Mouse (Mus musculus) heart, postnatal 0 days (tissue): ENCODE results near the gene Psmb10. TPM values are rescaled to one million over a fixed set of nuclear protein-coding genes. Genes with fewer than 3 reads are reported as not detected.
A peak's percentile ranks its signal among the peaks of the same experiment; 100 is the strongest.

Experiments used
- ATAC-seq: fragments of 200-750 bp; cut with Nextera tagmentation; 2 replicates; pipeline ENCODE4 v1.8.0; 2017; ENCODE audit warnings: low read depth, moderate number of reproducible peaks, moderate library complexity; ENCODE audit not compliant: insufficient read depth
- DNase-seq: peaks from one replicate; pipeline ENCODE4 v3.0.0-alpha.2; 2016; ENCODE audit warnings: low spot score
- H3K27ac ChIP-seq: fragments of 300-500 bp; sonication (generic); 2 replicates; pipeline ENCODE4 v1.5.1; 2014; ENCODE audit warnings: low read depth, mild to moderate bottlenecking
- H3K27me3 ChIP-seq: fragments of 300-500 bp; sonication (generic); 2 replicates; pipeline ENCODE4 v1.6.1; 2014; ENCODE audit warnings: low read length, mixed read lengths; ENCODE audit not compliant: control insufficient read depth, insufficient read depth
- H3K36me3 ChIP-seq: fragments of 300-500 bp; sonication (generic); replicated peaks from 2 replicates; pipeline ENCODE4 v1.6.1; 2014; ENCODE audit warnings: low read length, mixed read lengths; ENCODE audit not compliant: control insufficient read depth, insufficient read depth
- H3K4me1 ChIP-seq: fragments of 300-500 bp; sonication (generic); 2 replicates; pipeline ENCODE4 v1.6.1; 2014; ENCODE audit warnings: antibody characterized with exemption; ENCODE audit not compliant: control insufficient read depth, insufficient read depth
- H3K4me2 ChIP-seq: fragments of 300-500 bp; sonication (generic); 2 replicates; pipeline ENCODE4 v1.6.1; 2014; ENCODE audit warnings: low read depth, mild to moderate bottlenecking, low read length, moderate library complexity
- H3K4me3 ChIP-seq: fragments of 300-500 bp; sonication (generic); 2 replicates; pipeline ENCODE4 v1.5.1; 2014; ENCODE audit warnings: low read depth, low read length
- H3K9ac ChIP-seq: fragments of 300-500 bp; sonication (generic); replicated peaks from 2 replicates; pipeline ENCODE4 v1.6.1; 2014; ENCODE audit warnings: low read depth, low read length, mixed read lengths
- H3K9me3 ChIP-seq: fragments of 300-500 bp; sonication (generic); replicated peaks from 2 replicates; pipeline ENCODE4 v1.6.1; 2016; ENCODE audit warnings: low read length; ENCODE audit not compliant: control insufficient read depth
- CTCF ChIP-seq: IDR thresholded peaks from 2 replicates; pipeline ENCODE4 v1.5.1; 2016; ENCODE audit warnings: antibody characterized with exemption, control low read depth, low read depth
- EP300 ChIP-seq: IDR thresholded peaks from 2 replicates; pipeline ENCODE4 v1.6.1; 2016; ENCODE audit warnings: antibody characterized with exemption, low read depth
- WGBS: fragments of 180-500 bp; shearing (Covaris S2); extraction: QIAGEN DNeasy Blood & Tissue Kit; methylation state at CpG from one replicate; pipeline ENCODE4 v1.1.7; 2014; 5-methylcytosine and 5-hydroxymethylcytosine counted together
- polyA plus RNA-seq: library from polyadenylated mRNA; unstranded; fragments of >200 nt; fragmentation: Nextera tagmentation; extraction: Ambion mirVana; gene quantifications from 2 replicates; pipeline ENCODE4 v1.2.1, GENCODE M21; 2015
- total RNA-seq: library from RNA; depleted of rRNA; stranded (reverse); fragments of >200 nt; gene quantifications from 2 replicates; pipeline ENCODE4 v1.2.3, GENCODE M21; 2014; ENCODE audit warnings: low replicate concordance

The Psmb10 gene
- total and polyA plus RNA-seq, 2 experiments from 2014 or later: 87.4 to 95.3 TPM

GRCm38 (mm10) chr8:105969367-105969766 lies 31.1 kb upstream of the Psmb10 start:
- H3K4me1 ChIP-seq: peaks cover 19% of the 10 kb centered on the region
- 69% methylated on average over 1 of the region's 1 CpGs for WGBS
- no peak overlapping the region for H3K4me3 ChIP-seq
- no peak overlapping the region for H3K27ac ChIP-seq
- TF ChIP-seq CTCF: no peak
- no peak for TF ChIP-seq EP300
- no peak for DNase-seq
- no peak for ATAC-seq
- H3K9ac ChIP-seq: no peak overlapping the region
- H3K4me2 ChIP-seq: no peak overlapping the region
- no peaks in the 10 kb centered on the region for H3K36me3 ChIP-seq
- H3K9me3 ChIP-seq: no peaks in the 10 kb centered on the region
- H3K27me3 ChIP-seq: no peaks in the 10 kb centered on the region

GRCm38 (mm10) chr8:105966692-105967311 lies 28.6 kb upstream of the Psmb10 start:
- WGBS: 14% methylated on average over 19 of the region's 19 CpGs

GRCm38 (mm10) chr8:105965905-105966341 lies 27.7 kb upstream of the Psmb10 start, which contains the start of gene Slc12a4:
Gene Slc12a4 (minus strand): TSS chr8:105966097.
- H3K9ac ChIP-seq: peak within 1 kb of the TSS; percentile 77
- peak; percentile 91 for ATAC-seq
- 0 out of 2 replicates have a peak, but pooled peaks have one; percentile 44 for TF ChIP-seq EP300
- TF ChIP-seq CTCF: no peak
- H3K4me1 ChIP-seq: peaks cover 33% of the 10 kb centered on the region
- H3K9me3 ChIP-seq: no peaks in the 10 kb centered on the region
- peak within 1 kb of the TSS; percentile 78 for H3K4me2 ChIP-seq
- H3K36me3 ChIP-seq: no peaks in the 10 kb centered on the region
- WGBS: under 1% methylated on average over 32 of the region's 47 CpGs
- H3K4me3 ChIP-seq: peak within 1 kb of the TSS; percentile 87
- no peaks in the 10 kb centered on the region for H3K27me3 ChIP-seq
- DNase-seq: peak; percentile 88
- H3K27ac ChIP-seq: peak within 1 kb of the TSS; percentile 95

More at GRCm38 (mm10) chr8:105966692-105967311, 28.6 kb upstream of the Psmb10 start:
- Histone ChIP-seq H3K27ac (peak overlapping the region; percentile 95), H3K4me3 (peak overlapping the region; percentile 87), H3K9me3 (no peaks in the 10 kb centered on the region), H3K9ac (no peak overlapping the region), H3K4me2 (peak overlapping the region; percentile 78), H3K36me3 (no peaks in the 10 kb centered on the region), H3K4me1 (peaks cover 27% of the 10 kb centered on the region), H3K27me3 (no peaks in the 10 kb centered on the region)
- TF ChIP-seq CTCF (no peak), EP300 (no peak)
- ATAC-seq (no peak; the same call in 1 of the 2 replicates), DNase-seq (peak; percentile 46)

GRCm38 (mm10) chr8:105965266-105965904 lies 27.1 kb upstream of the Psmb10 start:
- Histone ChIP-seq H3K4me1 (peaks cover 33% of the 10 kb centered on the region), H3K27me3 (no peaks in the 10 kb centered on the region)

GRCm38 (mm10) chr8:105964506-105965265 lies 26.4 kb upstream of the Psmb10 start:
- H3K27ac ChIP-seq: peak overlapping the region; percentile 95
- ATAC-seq (no peak), DNase-seq (no peak)
- H3K36me3 ChIP-seq: peaks cover 10% of the 10 kb centered on the region
- 35% methylated on average over 12 of the region's 12 CpGs for WGBS
- H3K27me3 ChIP-seq: no peaks in the 10 kb centered on the region
- TF ChIP-seq CTCF: no peak
- no peak for TF ChIP-seq EP300
- peak overlapping the region; percentile 78 for H3K4me2 ChIP-seq
- peak overlapping the region; percentile 87 for H3K4me3 ChIP-seq
- H3K9ac ChIP-seq: peak overlapping the region; percentile 77
- H3K9me3 ChIP-seq: no peaks in the 10 kb centered on the region
- peaks cover 33% of the 10 kb centered on the region for H3K4me1 ChIP-seq

More at GRCm38 (mm10) chr8:105965266-105965904, 27.1 kb upstream of the Psmb10 start:
- peak overlapping the region; percentile 95 for H3K27ac ChIP-seq
- TF ChIP-seq EP300 (no peak), CTCF (no peak)
- peaks cover 3% of the 10 kb centered on the region for H3K36me3 ChIP-seq
- peak overlapping the region; percentile 77 for H3K9ac ChIP-seq
- no peaks in the 10 kb centered on the region for H3K9me3 ChIP-seq
- DNase-seq (peak; percentile 36), ATAC-seq (peak; percentile 64)
- WGBS: 2% methylated on average over 37 of the region's 40 CpGs
- peak overlapping the region; percentile 87 for H3K4me3 ChIP-seq
- peak overlapping the region; percentile 78 for H3K4me2 ChIP-seq
